Mouse (Mus musculus) heart, embryonic 14.5 days (tissue): Measurements from ENCODE around the gene Trappc3. TPM values are rescaled to one million over a fixed set of nuclear protein-coding genes. Genes with fewer than 3 reads are reported as not detected.

ENCODE experiments used
- ATAC-seq: fragments of 200-750 bp; cut with Nextera tagmentation; 2 replicates; pipeline ENCODE4 v1.8.0; 2017; ENCODE audit warnings: low read depth, moderate TSS enrichment; ENCODE audit not compliant: insufficient number of reproducible peaks, insufficient read depth, low FRiP score
- H3K27ac ChIP-seq, 2 experiments: fragments of 200-500 bp in 1 of 2; fragments of 300-500 bp in 1 of 2; sonication (generic) in 1 of 2; replicated peaks in 1 of 2; 2 replicates each; pipeline ENCODE4 v1.5.1; 2012 to 2014; ENCODE audit warnings: low read depth in 2 of 2, low read length in 2 of 2, control low read depth in 1 of 2, mild to moderate bottlenecking in 1 of 2, mixed read lengths in 1 of 2; ENCODE audit not compliant: control insufficient read depth in 1 of 2, insufficient read depth in 1 of 2
- H3K27me3 ChIP-seq: fragments of 300-500 bp; sonication (generic); 2 replicates; pipeline ENCODE4 v1.6.1; 2014; ENCODE audit warnings: mild to moderate bottlenecking, low read length, control low read depth; ENCODE audit not compliant: control insufficient read depth, insufficient read depth
- H3K36me3 ChIP-seq: fragments of 300-500 bp; sonication (generic); 2 replicates; pipeline ENCODE4 v1.6.1; 2014; ENCODE audit warnings: mild to moderate bottlenecking, control low read depth, low read length, mixed read lengths; ENCODE audit not compliant: control insufficient read depth, insufficient read depth
- H3K4me1 ChIP-seq, 2 experiments: fragments of 200-500 bp in 1 of 2; fragments of 300-500 bp in 1 of 2; sonication (generic) in 1 of 2; 2 replicates each; pipeline ENCODE4 v1.6.1; 2012 to 2014; ENCODE audit warnings: low read length in 2 of 2, control low read depth in 1 of 2, mixed read lengths in 1 of 2; ENCODE audit not compliant: control insufficient read depth in 2 of 2, insufficient read depth in 2 of 2
- H3K4me2 ChIP-seq: fragments of 300-500 bp; sonication (generic); 2 replicates; pipeline ENCODE4 v1.6.1; 2014; ENCODE audit warnings: mild to moderate bottlenecking, low read length
- H3K4me3 ChIP-seq, 2 experiments: fragments of 200-500 bp in 1 of 2; fragments of 300-500 bp in 1 of 2; sonication (generic) in 1 of 2; 2 replicates each; pipeline ENCODE4 v1.5.1; 2012 to 2014; ENCODE audit warnings: low read length in 2 of 2, mild to moderate bottlenecking in 2 of 2, control low read depth in 1 of 2, low read depth in 1 of 2, moderate library complexity in 1 of 2; ENCODE audit not compliant: control insufficient read depth in 1 of 2, insufficient read depth in 1 of 2
- H3K9ac ChIP-seq: fragments of 300-500 bp; sonication (generic); 2 replicates; pipeline ENCODE4 v1.6.1; 2014; ENCODE audit warnings: mild to moderate bottlenecking, low read length
- H3K9me3 ChIP-seq: fragments of 300-500 bp; sonication (generic); 2 replicates; pipeline ENCODE4 v1.6.1; 2016; ENCODE audit warnings: low read length, control low read depth; ENCODE audit not compliant: control insufficient read depth
- WGBS: fragments of 180-500 bp; shearing (Covaris S2); extraction: QIAGEN DNeasy Blood & Tissue Kit; methylation state at CpG from one replicate; pipeline ENCODE4 v1.1.7; 2014; 5-methylcytosine and 5-hydroxymethylcytosine counted together
- polyA plus RNA-seq: library from polyadenylated mRNA; unstranded; fragments of >200 nt; fragmentation: Nextera tagmentation; extraction: Ambion mirVana; gene quantifications from 2 replicates; pipeline ENCODE4 v1.2.1, GENCODE M21; 2014

Trappc3 gene
- polyA plus RNA-seq, 1 experiment from 2014 or later = 17.8 TPM

DNA sequence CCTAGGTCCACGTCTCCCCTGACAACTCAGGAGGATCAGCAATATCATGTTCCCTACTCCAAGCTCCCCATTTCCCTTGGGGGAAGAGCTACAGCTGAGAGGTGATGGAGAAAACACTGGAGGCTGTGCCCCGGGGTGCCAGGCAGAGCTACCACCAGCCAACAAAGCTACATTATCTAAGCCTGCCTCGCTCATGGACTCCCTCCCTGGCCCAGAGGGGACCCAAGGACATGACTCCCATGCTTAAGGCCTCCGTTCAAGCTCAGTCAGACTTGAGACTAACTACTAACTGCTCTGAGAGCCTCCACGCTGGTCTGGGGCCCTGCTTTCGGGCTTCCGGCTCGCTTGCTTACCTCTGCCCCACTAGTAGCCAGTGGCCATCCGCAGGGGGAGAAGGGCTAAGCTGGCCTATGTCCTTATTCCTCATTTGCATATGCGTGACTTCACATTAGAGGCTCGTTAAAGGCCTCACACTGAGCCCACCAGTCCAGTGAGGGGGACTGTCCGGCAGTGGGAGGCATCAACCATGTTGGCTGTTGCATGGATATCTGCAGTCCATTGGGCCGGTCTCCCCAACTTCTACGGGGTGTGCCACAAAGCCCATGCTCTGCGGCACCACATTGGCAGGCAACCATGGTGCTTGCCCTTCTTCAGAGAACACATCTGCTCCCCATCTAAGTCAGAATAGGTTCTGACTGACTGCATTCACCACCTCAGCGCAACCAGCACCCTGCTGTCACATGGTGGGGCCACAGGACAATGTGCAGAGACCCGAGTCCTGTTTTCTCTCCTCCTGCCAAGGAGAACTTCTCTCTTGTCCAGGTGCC, 9.5 kb upstream of the Trappc3 start:
- peak overlapping the region; percentile 50 for H3K4me2 ChIP-seq
- H3K27ac ChIP-seq = peak overlapping the region; percentile 63 to 76; a peak in 3 of 4 replicates
- no peak overlapping the region for H3K4me3 ChIP-seq
- no peaks in the 10 kb centered on the region for H3K27me3 ChIP-seq
- ATAC-seq = no peak
- H3K9me3 ChIP-seq = no peaks in the 10 kb centered on the region
- WGBS = 66% methylated on average over 17 of the region's 17 CpGs
- peaks cover 9% of the 10 kb centered on the region; the same call in 1 of the 2 replicates for H3K36me3 ChIP-seq
- peak overlapping the region; percentile 52; the same call in 1 of the 2 replicates for H3K9ac ChIP-seq
- H3K4me1 ChIP-seq = peaks cover 45 to 76% of the 10 kb centered on the region in 2 experiments

- H3K4me2 ChIP-seq = peak overlapping the region; percentile 86
- peak overlapping the region; percentile 99 for H3K9ac ChIP-seq
- H3K4me3 ChIP-seq = peak overlapping the region; percentile 69 to 99; a peak in 3 of 4 replicates
- H3K4me1 ChIP-seq = peaks cover 48 to 75% of the 10 kb centered on the region in 2 experiments
- no peak for ATAC-seq
- no peaks in the 10 kb centered on the region for H3K27me3 ChIP-seq
- peak overlapping the region in 1 of 2 experiments; percentile 97; a peak in 1 of 4 replicates for H3K27ac ChIP-seq
- no peaks in the 10 kb centered on the region for H3K9me3 ChIP-seq
- 66% methylated on average over 14 of the region's 14 CpGs for WGBS
- 0 out of 2 replicates have a peak, but pooled peaks cover 4% of the 10 kb centered on the region for H3K36me3 ChIP-seq
These were observed 8.4 kb upstream of the Trappc3 start for GRCm38 (mm10) chr4:126253637-126254272.

- Histone ChIP-seq H3K9ac (peak overlapping the region; percentile 99), H3K27ac (peak overlapping the region; percentile 42 to 97), H3K27me3 (no peaks in the 10 kb centered on the region), H3K4me1 (peaks cover 52 to 76% of the 10 kb centered on the region in 2 experiments), H3K4me2 (peak overlapping the region; percentile 86), H3K9me3 (no peaks in the 10 kb centered on the region), H3K36me3 (0 out of 2 replicates have a peak, but pooled peaks cover 4% of the 10 kb centered on the region), H3K4me3 (peak overlapping the region; percentile 69 to 99)
- 9% methylated on average over 9 of the region's 9 CpGs for WGBS
- no peak for ATAC-seq
These were observed 7.6 kb upstream of the Trappc3 start for GRCm38 (mm10) chr4:126254315-126255112.

DNA sequence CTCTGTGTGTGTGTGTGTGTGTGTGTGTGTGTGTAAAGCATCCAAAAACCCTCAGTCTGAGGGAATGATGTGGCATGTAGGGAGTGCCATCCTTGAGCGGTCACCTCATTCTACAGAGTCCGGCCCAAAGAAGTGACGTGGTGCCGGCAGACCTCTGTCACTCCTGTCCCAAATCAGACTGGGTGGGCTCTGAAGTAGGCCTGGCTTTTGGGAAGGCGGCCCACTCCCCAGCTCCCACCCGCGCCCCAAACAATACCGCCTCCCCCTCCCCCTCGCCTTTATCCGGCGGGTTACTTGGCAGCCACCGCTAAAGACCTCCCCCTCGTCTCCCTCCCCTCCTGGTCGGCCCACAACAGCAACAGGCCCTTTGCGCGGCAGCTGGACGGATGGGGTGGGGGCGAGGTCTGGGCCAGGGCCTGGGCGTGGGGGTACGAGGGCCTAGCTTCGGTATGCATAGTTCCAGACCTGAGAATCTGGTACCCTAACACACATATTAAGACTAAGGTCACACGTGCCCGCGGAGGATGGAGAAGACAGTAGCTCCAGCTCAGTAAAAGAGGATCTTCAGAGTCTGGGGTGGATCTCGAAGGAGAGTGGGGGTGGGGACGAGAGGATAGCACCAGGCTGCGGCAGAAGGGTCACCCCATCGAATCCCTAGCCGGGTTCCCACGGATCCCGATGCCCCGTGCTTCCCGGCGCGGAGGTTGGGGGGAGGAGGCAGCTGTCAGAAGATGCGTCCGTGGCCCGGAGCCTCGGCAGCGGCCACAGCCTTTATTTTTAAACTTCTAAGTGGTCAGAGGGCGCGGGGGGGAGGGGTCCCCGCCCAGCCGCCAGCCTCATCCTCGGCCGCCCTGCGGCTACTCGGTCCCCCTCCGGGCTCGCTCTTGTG, 6.8 kb upstream of the Trappc3 start:
- Histone ChIP-seq H3K4me3 (peak overlapping the region; percentile 69 to 99), H3K27me3 (no peaks in the 10 kb centered on the region), H3K4me2 (peak overlapping the region; percentile 86), H3K27ac (peak overlapping the region; percentile 97), H3K4me1 (peaks cover 55 to 77% of the 10 kb centered on the region in 2 experiments), H3K36me3 (0 out of 2 replicates have a peak, but pooled peaks cover 4% of the 10 kb centered on the region), H3K9me3 (no peaks in the 10 kb centered on the region), H3K9ac (peak overlapping the region; percentile 99)
- ATAC-seq = 0 out of 2 replicates have a peak, but pooled peaks have one; percentile 3
- under 1% methylated on average over 50 of the region's 50 CpGs for WGBS

- H3K4me3 ChIP-seq = peak within 1 kb of the TSS; percentile 69 to 99
- ATAC-seq = peak; percentile 77
- H3K4me1 ChIP-seq = peaks cover 56 to 77% of the 10 kb centered on the region in 2 experiments
- WGBS = 0% methylated on average over 51 of the region's 59 CpGs
- H3K9me3 ChIP-seq = no peaks in the 10 kb centered on the region
- peak within 1 kb of the TSS; percentile 99 for H3K9ac ChIP-seq
- 0 out of 2 replicates have a peak, but pooled peaks cover 4% of the 10 kb centered on the region for H3K36me3 ChIP-seq
- H3K27ac ChIP-seq = peak within 1 kb of the TSS; percentile 97
- H3K27me3 ChIP-seq = no peaks in the 10 kb centered on the region
- peak within 1 kb of the TSS; percentile 86 for H3K4me2 ChIP-seq
These were observed 5.9 kb upstream of the Trappc3 start, which contains the start of gene Map7d1 for GRCm38 (mm10) chr4:126256131-126256791. TSS of gene Map7d1 (minus strand) at chr4:126256343.

GRCm38 (mm10) chr4:126256967-126257881, 4.9 kb upstream of the Trappc3 start:
- H3K4me1 ChIP-seq = peaks cover 52 to 74% of the 10 kb centered on the region in 2 experiments
- no peaks in the 10 kb centered on the region for H3K9me3 ChIP-seq
- H3K36me3 ChIP-seq = no peaks in the 10 kb centered on the region
- H3K9ac ChIP-seq = peak overlapping the region; percentile 99
- H3K27me3 ChIP-seq = no peaks in the 10 kb centered on the region
- H3K27ac ChIP-seq = peak overlapping the region; percentile 97
- no peak for ATAC-seq
- H3K4me2 ChIP-seq = peak overlapping the region; percentile 86
- H3K4me3 ChIP-seq = peak overlapping the region; percentile 69 to 99
- 5% methylated on average over 26 of the region's 26 CpGs for WGBS
